Mouse (Mus musculus) small intestine, adult 2 months (tissue): ENCODE measurements at regions not wholly inside any gene's neighbourhood (a gene's known extent, or its start where the extent isn't known, plus 50 kb on each side); places are given as distances from the start of the nearest gene placed in this dataset.

Experiments used
- CTCF ChIP-seq: fragments of 200-500 bp; IDR thresholded peaks from 2 replicates; pipeline ENCODE4 v1.5.1; 2012; ENCODE audit warnings: low read depth, mild to moderate bottlenecking, control low read depth, inconsistent platforms, low read length, moderate library complexity, mixed read lengths; ENCODE audit not compliant: insufficient replicate concordance, insufficient read length; ENCODE audit errors: extremely low read depth
- POLR2A ChIP-seq: fragments of 200-500 bp; IDR thresholded peaks from 2 replicates; pipeline ENCODE4 v1.6.1; 2012; ENCODE audit warnings: low read depth, mild to moderate bottlenecking, control low read depth, inconsistent platforms, low read length, moderate library complexity

DNA sequence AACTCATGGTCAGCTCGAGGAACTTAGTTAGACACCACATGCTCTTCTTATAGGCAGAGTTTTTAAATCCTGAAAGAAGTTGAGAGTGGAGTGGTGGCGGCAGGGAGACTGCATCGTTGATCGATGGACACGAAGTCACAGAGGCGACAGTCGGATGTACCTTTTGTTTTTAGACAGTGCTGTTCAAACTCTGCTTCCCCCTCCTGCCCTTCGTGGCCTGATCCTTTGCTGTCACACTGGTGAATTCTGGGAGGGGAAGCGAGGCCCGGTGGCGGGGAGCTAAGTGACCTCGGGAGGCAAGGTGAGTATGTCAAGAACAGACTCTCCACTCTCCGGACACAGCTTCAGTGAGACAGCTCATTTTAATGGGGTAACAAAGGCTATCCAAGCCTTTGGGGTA is 155.5 kb downstream of the Cog6 start:
- no peak for TF ChIP-seq CTCF
- no peak for TF ChIP-seq POLR2A
